9 mouse cellular contexts compared by ENCODE assay signal in genomic region chr1:154118374-154119004, GRCm38 (mm10).
DNase-seq lines count a peak whose midpoint lies in the region; ATAC-seq lines count a peak whose summit lies in the region.
"Had no signal": no experiment of that assay in that cellular context is flagged by ENCODE, and none has a peak within 500 bp of the region (broad histone marks: within the 10 kb centered on the region; RNA-seq: fewer than 3 reads in every experiment).

No protein-coding gene starts in this region.

- H3K4me1 ChIP-seq in liver, embryonic 12.5 days = peaks cover 11% of the 10 kb centered on the region
- H3K4me1 ChIP-seq in neural tube, embryonic 11.5 days (ENCODE audit: control insufficient read depth, insufficient read depth, low read length) = no peaks in the 10 kb centered on the region

- DNase-seq in A20 (ENCODE audit: low read depth, low spot score) = peak; percentile 83
- DNase-seq in adrenal gland, adult 8-10 months = peak; percentile 55
- peak; percentile 38 for DNase-seq in embryo, embryonic 11.5 days (ENCODE audit: low read depth, low spot score)
- DNase-seq in heart, adult 8-10 months (ENCODE audit: low spot score) = peak; percentile 67
- DNase-seq in kidney, adult 8-10 months = peak; percentile 68 to 83
- peak; percentile 60 for DNase-seq in neural tube, embryonic 11.5 days (ENCODE audit: low spot score)
- peak; percentile 69 for DNase-seq in testis, postnatal 14 days (ENCODE audit: low spot score)

- H3K4me3 ChIP-seq in liver, embryonic 12.5 days = 0 out of 2 replicates have a peak overlapping the region, but pooled peaks have one; percentile 12
- H3K4me3 ChIP-seq in neural tube, embryonic 11.5 days (ENCODE audit: low read depth, low read length) = no peak overlapping the region
- H3K4me3 ChIP-seq: erythroblast, embryonic 14.5 days had no signal

- no peaks in the 10 kb centered on the region for H3K9me3 ChIP-seq in liver, embryonic 12.5 days (replicated peaks)
- H3K9me3 ChIP-seq in neural tube, embryonic 11.5 days (ENCODE audit: control insufficient read depth, low read length) = no peaks in the 10 kb centered on the region

- H3K27me3 ChIP-seq in liver, embryonic 12.5 days (replicated peaks) = no peaks in the 10 kb centered on the region
- H3K27me3 ChIP-seq in neural tube, embryonic 11.5 days (ENCODE audit: control insufficient read depth, insufficient read depth, low read length) = no peaks in the 10 kb centered on the region

- H3K36me3 ChIP-seq in liver, embryonic 12.5 days = no peaks in the 10 kb centered on the region
- H3K36me3 ChIP-seq in neural tube, embryonic 11.5 days (ENCODE audit: control insufficient read depth, insufficient read depth, low read length) = no peaks in the 10 kb centered on the region

- 0 out of 2 replicates have a peak overlapping the region, but pooled peaks have one; percentile 18 for H3K27ac ChIP-seq in liver, embryonic 12.5 days
- no peak overlapping the region for H3K27ac ChIP-seq in neural tube, embryonic 11.5 days (ENCODE audit: low read depth, low read length)

- peak; percentile 52 for ATAC-seq in liver, embryonic 12.5 days
- no peak for ATAC-seq in neural tube, embryonic 11.5 days (ENCODE audit: insufficient read depth, low FRiP score, low TSS enrichment)

- H3K9ac ChIP-seq in liver, embryonic 12.5 days = no peak overlapping the region
- no peak overlapping the region for H3K9ac ChIP-seq in neural tube, embryonic 11.5 days (ENCODE audit: low read length)

- 35% methylated on average over 10 of the region's 10 CpGs for WGBS in liver, embryonic 12.5 days (ENCODE audit: insufficient replicate concordance)
- 48% methylated on average over 10 of the region's 10 CpGs for WGBS in neural tube, embryonic 11.5 days

- H3K4me2 ChIP-seq in liver, embryonic 12.5 days = peak overlapping the region; percentile 48
- H3K4me2 ChIP-seq in neural tube, embryonic 11.5 days (ENCODE audit: low read depth) = no peak overlapping the region
